Mouse (Mus musculus) midbrain, postnatal 0 days (tissue): ENCODE results near the gene Lrrfip1. TPM values are rescaled to one million over a fixed set of nuclear protein-coding genes. Genes with fewer than 3 reads are reported as not detected.

Experiments
- ATAC-seq: fragments of 200-750 bp; cut with Nextera tagmentation; 2 replicates; pipeline ENCODE4 v1.8.0; 2017; ENCODE audit warnings: moderate number of reproducible peaks, mild to moderate bottlenecking, moderate TSS enrichment, moderate library complexity; ENCODE audit not compliant: low FRiP score
- DNase-seq: peaks from one replicate; pipeline ENCODE4 v3.0.0-alpha.2; 2015; ENCODE audit warnings: low spot score
- H3K27ac ChIP-seq: fragments of 300-500 bp; sonication (generic); 2 replicates; pipeline ENCODE4 v1.5.1; 2014; ENCODE audit warnings: low read depth, mild to moderate bottlenecking, low read length, mixed read lengths
- H3K27me3 ChIP-seq: fragments of 300-500 bp; sonication (generic); 2 replicates; pipeline ENCODE4 v1.6.1; 2014; ENCODE audit warnings: low read length, control low read depth, mixed read lengths; ENCODE audit not compliant: insufficient read depth
- H3K36me3 ChIP-seq: fragments of 300-500 bp; sonication (generic); 2 replicates; pipeline ENCODE4 v1.6.1; 2014; ENCODE audit warnings: low read length, control low read depth, mixed read lengths; ENCODE audit not compliant: insufficient read depth
- H3K4me1 ChIP-seq: fragments of 300-500 bp; sonication (generic); 2 replicates; pipeline ENCODE4 v1.6.1; 2014; ENCODE audit warnings: mild to moderate bottlenecking, control low read depth, antibody characterized with exemption, low read length, mixed read lengths; ENCODE audit not compliant: insufficient read depth
- H3K4me2 ChIP-seq: fragments of 300-500 bp; sonication (generic); 2 replicates; pipeline ENCODE4 v1.6.1; 2014; ENCODE audit warnings: low read depth, mild to moderate bottlenecking, low read length, mixed read lengths; ENCODE audit not compliant: poor library complexity, severe bottlenecking
- H3K4me3 ChIP-seq: fragments of 300-500 bp; sonication (generic); 2 replicates; pipeline ENCODE4 v1.5.1; 2014; ENCODE audit warnings: low read depth, mild to moderate bottlenecking, low read length, moderate library complexity
- H3K9ac ChIP-seq: fragments of 300-500 bp; sonication (generic); replicated peaks from 2 replicates; pipeline ENCODE4 v1.6.1; 2014; ENCODE audit warnings: mild to moderate bottlenecking, low read length, moderate library complexity, mixed read lengths; ENCODE audit not compliant: poor library complexity, severe bottlenecking
- H3K9me3 ChIP-seq: fragments of 300-500 bp; sonication (generic); 2 replicates; pipeline ENCODE4 v1.6.1; 2016; ENCODE audit warnings: low read length, control low read depth
- CTCF ChIP-seq: IDR thresholded peaks from 2 replicates; pipeline ENCODE4 v1.5.1; 2016; ENCODE audit warnings: antibody characterized with exemption, mild to moderate bottlenecking
- WGBS: fragments of 180-500 bp; shearing (Covaris S2); extraction: QIAGEN DNeasy Blood & Tissue Kit; methylation state at CpG from one replicate; pipeline ENCODE4 v1.1.7; 2014; 5-methylcytosine and 5-hydroxymethylcytosine counted together
- polyA plus RNA-seq: library from polyadenylated mRNA; unstranded; fragments of >200 nt; fragmentation: Nextera tagmentation; extraction: Ambion mirVana; gene quantifications from 2 replicates; pipeline ENCODE4 v1.2.1, GENCODE M21; 2015
- total RNA-seq: library from RNA; depleted of rRNA; stranded (reverse); fragments of >200 nt; gene quantifications from 2 replicates; pipeline ENCODE4 v1.2.3, GENCODE M21; 2014; rRNA removed

Lrrfip1 gene
- total and polyA plus RNA-seq, 2 experiments from 2014 or later = 26.7 to 48.9 TPM

DNA sequence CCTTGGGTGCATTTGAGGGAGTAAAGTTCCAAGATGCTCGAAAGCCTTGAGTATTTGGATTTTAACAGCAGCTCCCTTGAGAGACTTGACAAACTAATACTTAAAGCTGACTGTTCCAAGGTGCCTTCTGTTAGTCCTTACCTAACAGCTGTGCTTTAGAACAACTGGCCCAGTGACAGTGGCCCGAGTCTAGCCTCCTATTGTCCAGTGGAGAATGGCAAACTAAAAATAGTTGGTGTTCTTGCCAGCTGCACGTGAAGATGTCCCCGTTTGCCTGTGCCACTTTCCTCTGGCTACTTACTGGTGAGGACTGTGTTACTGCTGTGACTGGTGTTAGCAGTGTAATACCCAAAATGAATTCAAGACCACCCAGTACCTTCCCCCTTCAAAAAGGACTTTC is 178.3 kb downstream of the Lrrfip1 start:
- no peak for ATAC-seq
- no peaks in the 10 kb centered on the region for H3K9me3 ChIP-seq
- H3K36me3 ChIP-seq = no peaks in the 10 kb centered on the region
- peaks cover 9% of the 10 kb centered on the region for H3K4me1 ChIP-seq
- no peak overlapping the region for H3K4me3 ChIP-seq
- no peak for TF ChIP-seq CTCF
- H3K27me3 ChIP-seq = no peaks in the 10 kb centered on the region; the same call in 1 of the 2 replicates
- no peak overlapping the region for H3K9ac ChIP-seq
- H3K27ac ChIP-seq = no peak overlapping the region
- 74% methylated on average over 4 of the region's 4 CpGs for WGBS
- no peak for DNase-seq
- H3K4me2 ChIP-seq = no peak overlapping the region

Other genes with a start within 250 kb of the Lrrfip1 start
- 29.5 and 40.6 TPM in 2 replicates for gene Col6a3, start 154.8 kb upstream of the Lrrfip1 start, total RNA-seq
- 4.7 and 4.8 TPM in 2 replicates for gene Col6a3, start 154.8 kb upstream of the Lrrfip1 start, polyA plus RNA-seq
- 0.27 TPM in 1 of 2 replicates, not detected in the other for gene Mlph, start 83.7 kb upstream of the Lrrfip1 start, total RNA-seq
- 0.35 and 0.39 TPM in 2 replicates for gene Mlph, start 83.7 kb upstream of the Lrrfip1 start, polyA plus RNA-seq
- not detected in 2 replicates for gene Prlh, start 45.6 kb upstream of the Lrrfip1 start, total RNA-seq
- gene Prlh, start 45.6 kb upstream of the Lrrfip1 start, polyA plus RNA-seq = not detected in 2 replicates
- gene Rab17, start 29.1 kb upstream of the Lrrfip1 start, total RNA-seq = not detected in 2 replicates
- gene Rab17, start 29.1 kb upstream of the Lrrfip1 start, polyA plus RNA-seq = 0.26 and 0.37 TPM in 2 replicates
- 0.19 TPM in 1 of 2 replicates, not detected in the other for gene Rbm44, start 146.4 kb downstream of the Lrrfip1 start, total RNA-seq
- 0.11 and 0.48 TPM in 2 replicates for gene Rbm44, start 146.4 kb downstream of the Lrrfip1 start, polyA plus RNA-seq
- gene Ramp1, start 181.1 kb downstream of the Lrrfip1 start, total RNA-seq = 16.1 and 22.4 TPM in 2 replicates
- 29.4 and 29.8 TPM in 2 replicates for gene Ramp1, start 181.1 kb downstream of the Lrrfip1 start, polyA plus RNA-seq